Mouse (Mus musculus): ENCODE data around the gene Hist1h2ac. TPM values are rescaled to one million over a fixed set of nuclear protein-coding genes. Genes with fewer than 3 reads are reported as not detected.

The Hist1h2ac gene
- total RNA-seq, 2 experiments from 2014 or later, result 1.5 to 1.9 TPM

GRCm38 (mm10) chr13:23702220-23702619 lies 18.5 kb upstream of the Hist1h2ac start:
- no peak for DNase-seq (ENCODE audit: low spot score)
- intact Hi-C loops (cut with DNase I), result no loop called here

DNA sequence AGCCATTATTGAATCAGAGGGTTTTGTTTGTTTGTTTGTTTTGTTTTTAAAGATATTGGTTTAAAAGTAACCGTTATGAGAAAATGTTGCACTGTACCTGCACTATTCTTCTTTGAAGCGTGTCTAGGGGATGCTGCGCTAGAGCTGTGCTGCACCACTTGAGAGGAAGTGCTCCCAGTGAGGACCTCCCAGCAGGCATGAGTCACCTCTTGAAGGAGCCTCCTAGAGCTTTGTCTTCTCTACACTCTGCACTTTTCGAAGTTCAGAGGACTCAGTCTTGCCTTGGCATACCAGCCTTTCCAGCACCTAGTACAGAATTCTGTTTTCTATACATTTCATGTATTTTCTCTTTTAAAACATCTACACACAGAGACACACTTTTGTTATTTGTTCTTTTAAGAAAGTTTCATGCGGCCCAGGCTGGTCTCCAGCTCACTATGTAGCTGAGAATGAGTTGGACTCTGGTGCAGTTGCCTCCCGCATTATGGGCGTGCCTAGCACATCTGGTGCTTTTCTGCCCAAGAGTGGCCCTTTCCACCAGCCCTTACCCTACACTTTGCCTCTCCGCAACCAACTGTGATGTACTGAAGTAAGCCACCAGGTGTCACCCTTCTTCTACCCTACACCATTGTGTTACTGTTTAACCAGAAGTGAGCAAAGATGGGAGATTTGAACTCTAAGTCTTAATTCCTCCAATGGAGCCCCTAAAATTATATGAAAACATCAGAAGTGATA lies 17.2 kb upstream of the Hist1h2ac start:
- intact Hi-C loops (cut with DNase I), result loop anchor here (1.0 kb wide), 1 partner anchor 31 kb away; no protein-coding TSS in a partner anchor
- peak; percentile 30 for DNase-seq (ENCODE audit: low spot score)

GRCm38 (mm10) chr13:23699767-23700166 lies 16.0 kb upstream of the Hist1h2ac start:
- intact Hi-C loops (cut with DNase I), result loop anchor here (5.0 kb wide), 1 partner anchor 1657 kb away; the partner anchor contains the start of genes Hist1h2ag, Hist1h2bj and Hist1h4i
- DNase-seq (ENCODE audit: low spot score), result no peak

GRCm38 (mm10) chr13:23698996-23699395 lies 15.2 kb upstream of the Hist1h2ac start:
- no peak for DNase-seq (ENCODE audit: low spot score)
- intact Hi-C loops (cut with DNase I), result loop anchor here (5.0 kb wide), 1 partner anchor 1657 kb away; the partner anchor contains the start of genes Hist1h2ag, Hist1h2bj and Hist1h4i

GRCm38 (mm10) chr13:23698300-23698693 lies 14.5 kb upstream of the Hist1h2ac start, which contains the start of gene Hist1h4c:
Hist1h4c (minus strand) TSS chr13:23698454.
- intact Hi-C loops (cut with DNase I), result loop anchor here (5.0 kb wide), 1 partner anchor 1656 kb away; the partner anchor contains the start of genes Hist1h2ag, Hist1h2bj and Hist1h4i
- peak; percentile 98 for DNase-seq (ENCODE audit: low spot score)

DNA sequence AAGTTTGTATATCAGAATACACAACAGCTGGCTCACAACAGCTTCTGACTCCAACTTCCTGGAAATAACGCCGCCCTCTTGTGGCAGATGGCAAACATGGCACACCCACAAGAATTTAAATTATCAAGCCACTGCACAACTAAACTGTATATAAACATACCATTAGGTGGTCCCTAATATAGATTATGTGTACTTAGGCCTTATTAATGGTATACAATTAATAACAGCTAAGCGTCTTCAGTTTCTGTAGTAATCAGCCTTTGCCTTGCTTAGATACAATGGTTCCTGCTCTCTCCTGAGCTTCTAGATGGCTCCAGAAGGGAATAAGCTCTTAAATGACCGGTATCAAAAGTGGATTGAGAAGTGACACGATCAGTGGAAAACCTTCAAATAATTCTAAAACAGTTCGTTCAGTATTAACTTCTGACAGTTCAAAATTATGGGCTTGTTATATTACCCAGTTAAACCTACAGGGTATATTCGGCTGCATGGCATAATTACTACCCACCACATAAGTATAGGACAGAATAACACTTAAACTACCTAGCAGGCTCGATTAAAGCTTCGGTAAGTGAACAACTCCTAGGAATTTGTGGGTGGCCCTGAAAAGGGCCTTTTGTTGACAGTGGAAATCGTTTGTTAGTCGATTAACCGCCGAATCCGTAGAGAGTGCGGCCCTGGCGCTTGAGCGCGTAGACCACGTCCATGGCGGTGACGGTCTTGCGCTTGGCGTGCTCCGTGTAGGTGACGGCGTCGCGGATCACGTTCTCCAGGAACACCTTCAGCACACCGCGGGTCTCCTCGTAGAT lies 13.9 kb upstream of the Hist1h2ac start:
- no peak for DNase-seq (ENCODE audit: low spot score)
- intact Hi-C loops (cut with DNase I), result loop anchor here (5.0 kb wide), 1 partner anchor 1655 kb away; the partner anchor contains the start of genes Hist1h2ag, Hist1h2bj and Hist1h4i

- no peak for DNase-seq (ENCODE audit: low spot score)
- intact Hi-C loops (cut with DNase I), result loop anchor here (1.0 to 5.0 kb wide), 2 partner anchors 10 to 1654 kb away; partner anchors contain the start of genes Hist1h2ag, Hist1h2bj and Hist1h4i
Observed at GRCm38 (mm10) chr13:23696061-23696474, 12.3 kb upstream of the Hist1h2ac start.

GRCm38 (mm10) chr13:23695514-23695913 lies 11.8 kb upstream of the Hist1h2ac start, which contains the start of gene Hist1h1t:
Hist1h1t (plus strand) TSS chr13:23695814.
- no peak for DNase-seq (ENCODE audit: low spot score)
- intact Hi-C loops (cut with DNase I), result loop anchor here (5.0 kb wide), 1 partner anchor 1653 kb away; the partner anchor contains the start of genes Hist1h2ag, Hist1h2bj and Hist1h4i

GRCm38 (mm10) chr13:23694956-23695355 lies 11.2 kb upstream of the Hist1h2ac start:
- no peak for DNase-seq (ENCODE audit: low spot score)
- intact Hi-C loops (cut with DNase I), result loop anchor here (5.0 kb wide), 1 partner anchor 1653 kb away; the partner anchor contains the start of genes Hist1h2ag, Hist1h2bj and Hist1h4i

GRCm38 (mm10) chr13:23693856-23694440 lies 10.2 kb upstream of the Hist1h2ac start:
- intact Hi-C loops (cut with DNase I), result no loop called here
- no peak for DNase-seq (ENCODE audit: low spot score)

DNA sequence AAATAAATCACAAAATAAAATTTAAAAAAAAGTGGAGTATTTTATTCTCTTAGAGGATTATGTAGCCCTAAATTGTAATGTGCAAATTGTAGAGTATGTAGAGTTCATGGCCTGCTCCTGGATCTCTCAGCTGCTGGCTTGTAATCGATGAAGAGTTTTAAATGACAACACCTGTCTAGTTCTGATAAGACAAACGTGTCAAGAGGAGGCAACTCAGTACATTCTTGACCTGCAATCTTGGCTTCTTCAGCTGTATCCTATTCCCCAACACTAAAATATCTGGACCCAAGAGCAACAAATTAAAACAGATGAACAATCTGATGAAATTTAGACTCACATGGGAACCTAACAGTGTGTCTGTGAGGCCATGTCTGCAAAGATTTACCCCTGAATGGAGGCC lies 5.7 kb upstream of the Hist1h2ac start:
- intact Hi-C loops (cut with DNase I), result loop anchor here (5.0 to 10.0 kb wide), 5 partner anchors 45 to 1975 kb away; partner anchors contain the start of genes Hist1h1c, Hist1h2ai, Hist1h2ak and Hist1h2bl
- DNase-seq (ENCODE audit: low spot score), result no peak

GRCm38 (mm10) chr13:23688956-23689355 lies 5.2 kb upstream of the Hist1h2ac start:
- intact Hi-C loops (cut with DNase I), result loop anchor here (5.0 to 10.0 kb wide), 5 partner anchors 46 to 1974 kb away; partner anchors contain the start of genes Hist1h1c, Hist1h2ai, Hist1h2ak and Hist1h2bl

DNA sequence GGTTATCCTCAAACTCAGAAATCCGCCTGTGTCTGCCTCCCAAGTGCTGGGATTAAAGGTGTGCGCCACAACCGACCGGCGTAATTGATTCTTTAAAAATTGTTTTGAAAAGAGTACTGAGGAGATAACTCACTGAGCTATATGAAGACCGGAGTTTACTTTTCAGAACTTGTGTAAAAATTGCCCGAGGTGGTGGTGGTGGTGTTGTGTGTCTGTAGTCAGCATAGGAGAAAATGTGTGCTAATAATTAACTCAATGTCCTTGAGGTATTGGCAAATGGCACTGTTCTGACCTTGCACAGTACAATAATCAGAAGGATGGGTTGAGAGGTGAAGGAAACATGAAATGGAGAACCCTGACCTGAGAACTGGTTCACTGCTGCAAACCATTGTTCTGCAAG lies 4.2 kb upstream of the Hist1h2ac start:
- no peak for DNase-seq (ENCODE audit: low spot score)
- intact Hi-C loops (cut with DNase I), result loop anchor here (5.0 to 10.0 kb wide), 5 partner anchors 47 to 1973 kb away; partner anchors contain the start of genes Hist1h1c, Hist1h2ai, Hist1h2ak and Hist1h2bl

More at GRCm38 (mm10) chr13:23688956-23689355, 5.2 kb upstream of the Hist1h2ac start:
- no peak for DNase-seq (ENCODE audit: low spot score)

DNA sequence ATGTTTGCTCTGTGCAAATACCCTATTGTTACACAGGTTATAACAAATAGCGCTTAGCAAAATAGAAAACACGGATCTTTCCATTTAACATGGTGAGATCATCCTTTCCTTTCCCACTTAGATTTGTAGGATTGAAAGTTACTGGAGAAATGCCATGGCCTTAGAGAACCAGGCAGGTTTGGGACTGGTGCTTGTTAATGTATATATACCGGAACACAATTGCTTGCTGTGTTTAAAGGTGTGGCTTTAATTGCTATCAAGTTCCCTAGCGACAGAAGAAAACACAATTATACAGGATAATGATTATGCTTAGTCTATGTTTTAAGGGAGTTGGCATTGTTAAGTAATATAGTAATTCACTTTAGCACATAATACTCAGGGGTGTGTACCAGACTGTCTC lies 3.4 kb upstream of the Hist1h2ac start:
- intact Hi-C loops (cut with DNase I), result loop anchor here (5.0 to 10.0 kb wide), 5 partner anchors 48 to 1972 kb away; partner anchors contain the start of genes Hist1h1c, Hist1h2ai, Hist1h2ak and Hist1h2bl
- DNase-seq (ENCODE audit: low spot score), result no peak

DNA sequence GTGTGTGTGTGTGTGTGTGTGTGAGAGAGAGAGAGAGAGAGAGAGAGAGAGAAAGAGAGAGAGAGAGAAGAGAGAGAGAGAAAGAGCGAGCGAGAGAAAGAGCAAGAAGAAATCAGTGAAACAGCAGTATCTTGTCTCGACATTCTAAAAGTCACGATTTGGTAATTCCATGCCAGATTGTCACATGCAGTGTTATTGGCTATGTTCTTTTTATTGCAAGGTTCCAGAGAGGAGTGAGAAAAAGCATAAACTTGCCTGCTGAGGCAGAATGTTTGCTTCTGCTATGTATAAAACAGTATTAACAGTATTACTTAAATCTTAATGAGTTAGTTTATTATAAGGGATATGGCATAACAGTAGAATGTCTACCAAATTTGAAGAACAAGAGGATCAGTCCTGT lies 2.2 kb upstream of the Hist1h2ac start:
- DNase-seq (ENCODE audit: low spot score), result no peak
- intact Hi-C loops (cut with DNase I), result loop anchor here (1.0 to 10.0 kb wide), 6 partner anchors 10 to 1971 kb away; partner anchors contain the start of genes Hist1h1c, Hist1h2ai, Hist1h2ak and Hist1h2bl

- no peak for DNase-seq (ENCODE audit: low spot score)
- intact Hi-C loops (cut with DNase I), result loop anchor here (5.0 to 10.0 kb wide), 5 partner anchors 50 to 1970 kb away; partner anchors contain the start of genes Hist1h1c, Hist1h2ai, Hist1h2ak and Hist1h2bl
Observed at GRCm38 (mm10) chr13:23685121-23685861, 1.5 kb upstream of the Hist1h2ac start.

DNA sequence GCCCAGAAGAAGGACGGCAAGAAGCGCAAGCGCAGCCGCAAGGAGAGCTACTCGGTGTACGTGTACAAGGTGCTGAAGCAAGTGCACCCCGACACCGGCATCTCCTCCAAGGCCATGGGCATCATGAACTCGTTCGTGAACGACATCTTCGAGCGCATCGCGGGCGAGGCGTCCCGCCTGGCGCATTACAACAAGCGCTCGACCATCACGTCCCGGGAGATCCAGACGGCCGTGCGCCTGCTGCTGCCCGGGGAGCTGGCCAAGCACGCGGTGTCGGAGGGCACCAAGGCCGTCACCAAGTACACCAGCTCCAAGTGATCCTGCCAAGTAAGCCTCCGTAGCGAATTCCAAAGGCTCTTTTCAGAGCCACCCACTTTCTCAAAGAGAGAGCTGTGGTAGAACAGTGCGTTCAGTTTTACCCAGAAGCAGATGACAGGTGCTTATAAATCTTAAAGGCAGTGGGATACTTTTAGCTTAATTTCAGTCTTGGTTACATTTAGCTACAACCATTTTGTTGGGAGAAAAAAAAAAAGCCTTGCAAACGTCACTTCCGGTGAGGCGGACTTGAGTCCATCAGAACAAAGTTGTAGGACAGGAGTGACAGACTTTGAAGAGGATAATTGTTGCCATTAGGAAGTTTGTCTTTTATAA lies 672 bp upstream of the Hist1h2ac start:
- intact Hi-C loops (cut with DNase I), result loop anchor here (5.0 to 10.0 kb wide), 5 partner anchors 50 to 1970 kb away; partner anchors contain the start of genes Hist1h1c, Hist1h2ah, Hist1h2ai and Hist1h2ak
- DNase-seq (ENCODE audit: low spot score), result peak; percentile 2

Data from heart, postnatal 25 days (tissue).